Mouse (Mus musculus): Measurements from ENCODE around the gene Meox1.

Gene Meox1

DNA sequence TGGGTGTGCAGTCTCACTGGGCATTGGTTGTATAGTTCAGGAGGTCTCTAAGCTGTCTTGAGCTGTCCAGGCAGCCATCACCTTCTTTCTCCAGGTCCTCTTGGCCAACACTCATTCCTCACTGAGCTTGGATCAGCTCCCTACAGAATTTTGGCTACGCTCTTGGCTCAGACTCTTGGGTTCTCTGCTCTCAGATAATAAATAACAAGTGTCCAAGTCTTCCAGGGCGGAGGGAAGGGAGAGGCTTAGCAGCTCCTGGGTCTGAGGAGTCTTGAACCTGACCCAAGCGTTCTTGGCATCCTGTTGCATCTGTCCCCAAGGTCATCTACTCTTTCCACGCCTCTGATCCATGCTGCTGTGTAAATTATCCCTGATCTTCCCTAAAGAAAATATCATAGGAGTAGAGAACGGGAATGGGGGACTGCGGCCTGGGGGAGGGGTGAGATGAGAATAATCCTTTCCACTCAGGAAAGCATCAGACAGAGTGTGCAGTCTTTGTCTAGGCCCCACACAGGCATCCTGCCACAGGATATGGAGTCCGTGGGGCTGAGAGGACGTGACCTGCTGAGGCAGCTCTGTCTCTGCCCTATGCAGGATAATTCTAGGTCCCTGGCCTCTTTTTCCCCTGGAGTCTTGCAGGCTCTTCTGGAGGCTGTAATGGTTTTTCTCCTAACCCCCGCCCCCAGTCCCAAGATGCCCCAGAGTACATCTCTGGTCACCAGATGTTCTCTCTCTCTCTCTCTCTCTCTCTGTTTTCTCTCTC, 38.0 kb downstream of the Meox1 start:
- ATAC-seq (ENCODE audit: low TSS enrichment), result no peak

DNA sequence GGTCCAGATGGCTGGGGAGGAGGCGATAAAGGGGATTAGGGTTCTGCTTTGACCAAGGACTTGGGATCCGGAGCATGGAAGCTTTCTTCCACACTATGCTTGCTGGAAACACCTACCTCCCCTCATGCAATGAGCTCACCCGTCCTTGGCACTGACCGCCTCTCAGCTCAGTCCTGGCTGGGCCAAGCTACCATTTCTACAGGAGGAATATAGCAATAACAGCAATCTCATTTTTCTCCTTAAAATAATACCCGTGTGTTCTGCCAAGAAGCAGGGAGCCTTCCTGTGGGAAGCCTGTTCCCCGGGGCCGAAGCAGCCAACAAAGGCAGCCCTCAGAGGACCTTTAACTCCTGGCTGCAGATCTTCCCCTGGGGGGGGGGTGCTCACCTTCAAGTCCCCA, 43.1 kb downstream of the Meox1 start:
- no peak for ATAC-seq (ENCODE audit: low TSS enrichment)

DNA sequence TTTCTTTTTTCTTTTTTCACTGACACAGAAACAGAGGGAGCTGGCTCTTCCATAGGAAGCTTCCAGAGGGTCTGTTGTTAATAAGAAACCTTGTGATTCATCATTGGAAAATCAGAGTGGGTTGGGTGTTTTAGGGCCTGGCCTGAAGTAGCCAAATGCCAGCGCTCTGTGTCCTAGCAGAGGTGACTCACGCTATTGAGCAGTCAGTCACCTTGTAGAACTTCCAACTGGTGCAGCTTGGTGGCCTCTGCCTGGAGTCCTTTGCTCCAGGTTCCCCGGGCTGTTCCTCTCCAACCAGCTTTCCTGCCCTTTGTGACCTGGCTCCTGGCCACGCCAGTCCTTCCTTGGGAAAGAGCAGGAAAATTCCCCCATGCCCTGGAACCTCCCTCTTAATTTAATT, 44.9 kb downstream of the Meox1 start:
- no peak for ATAC-seq (ENCODE audit: low TSS enrichment)

DNA sequence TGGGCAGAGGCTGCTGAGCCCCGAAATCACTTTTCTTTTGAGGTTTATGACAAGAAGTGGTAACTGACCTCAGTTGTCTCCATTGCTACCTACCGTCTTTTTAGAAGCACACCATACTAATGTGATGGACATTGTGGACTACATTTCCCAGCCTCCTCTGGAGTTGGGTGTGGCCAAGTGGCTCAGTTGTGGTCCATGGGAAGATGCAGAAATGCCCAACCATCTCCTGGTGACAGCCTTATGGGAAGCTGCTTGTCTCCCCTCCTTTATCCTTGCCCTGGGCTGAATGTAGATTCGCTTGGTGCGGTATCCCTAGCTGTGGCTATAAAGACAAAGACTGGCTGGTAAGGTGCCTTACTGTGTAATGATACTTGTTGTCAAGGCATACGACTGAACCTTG, 46.7 kb downstream of the Meox1 start:
- no peak for ATAC-seq (ENCODE audit: low TSS enrichment)

DNA sequence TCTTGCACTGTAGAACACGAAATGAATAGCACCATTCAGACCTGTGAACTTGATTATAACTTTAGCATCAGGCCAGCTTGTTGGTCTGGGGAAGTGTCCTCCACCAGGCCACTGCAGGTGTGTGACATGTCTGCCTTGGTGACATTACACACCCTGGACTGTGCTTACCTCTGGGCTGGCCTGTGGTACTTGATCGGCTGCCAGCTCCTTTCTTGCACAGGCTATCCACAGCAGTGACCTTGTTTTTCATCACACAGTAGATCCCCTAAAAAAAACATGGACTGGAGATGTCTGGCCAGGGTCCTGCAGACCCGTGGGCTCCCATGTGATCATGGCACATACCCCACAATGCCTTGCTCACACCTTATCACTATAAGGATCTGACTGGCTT, 51.4 kb downstream of the Meox1 start:
- ATAC-seq (ENCODE audit: low TSS enrichment), result no peak

DNA sequence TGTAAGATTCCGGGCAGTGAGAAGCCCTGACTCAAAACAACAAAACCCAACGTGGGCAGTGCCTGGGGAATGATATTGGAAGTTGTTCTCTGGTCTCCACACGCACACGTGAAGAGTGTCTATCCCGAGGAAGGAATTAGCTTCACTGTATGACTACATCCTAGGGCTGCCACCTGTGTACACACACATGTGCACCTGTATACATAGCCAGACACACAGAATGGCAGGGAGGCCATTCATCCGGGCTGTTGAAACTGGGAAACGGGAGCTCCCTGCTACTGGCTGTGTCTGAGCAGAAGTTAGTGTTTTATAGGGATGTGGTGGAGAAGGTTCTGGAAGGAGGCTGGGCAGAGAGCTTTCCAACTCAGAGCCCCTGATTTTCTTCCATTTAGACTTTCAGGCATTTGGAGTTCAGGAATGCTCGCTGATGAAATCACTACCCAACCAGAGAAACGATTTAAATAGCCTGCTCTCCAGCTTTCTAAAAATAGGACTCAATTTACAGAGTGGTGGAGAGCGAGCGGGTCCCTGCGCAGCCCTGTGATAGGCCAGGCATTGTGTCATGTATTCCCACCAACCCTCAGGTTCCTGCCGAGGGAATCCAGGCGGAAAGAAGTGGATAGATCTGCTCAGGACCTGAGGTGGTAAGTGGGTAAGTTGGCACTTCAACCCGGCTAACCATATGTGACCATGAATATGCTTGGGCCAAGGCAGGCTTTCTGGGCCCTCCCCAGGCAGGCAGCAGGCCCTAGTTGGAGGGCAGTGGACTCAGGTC, 52.0 kb downstream of the Meox1 start:
- peak; percentile 62; the same call in 1 of the 2 replicates for ATAC-seq (ENCODE audit: low TSS enrichment)

DNA sequence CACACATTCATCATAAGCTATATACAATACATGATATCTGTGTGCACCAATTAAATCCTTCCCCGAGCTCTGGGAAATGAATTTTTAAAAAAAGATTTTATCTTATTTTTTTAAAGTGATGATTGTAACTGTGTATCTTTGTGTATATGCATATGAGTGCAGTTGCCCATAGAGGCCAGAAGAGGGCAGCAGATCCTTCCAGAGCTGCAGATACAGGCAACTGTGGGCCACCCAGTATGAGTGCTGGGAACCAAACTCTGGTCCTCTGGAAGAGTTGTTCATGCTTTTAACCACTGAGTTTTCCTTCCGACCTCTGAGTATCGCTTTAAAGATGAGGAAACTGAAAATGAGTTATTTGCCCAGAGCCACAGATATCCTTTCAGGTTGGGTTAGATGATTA, 53.8 kb downstream of the Meox1 start:
- ATAC-seq (ENCODE audit: low TSS enrichment), result no peak

DNA sequence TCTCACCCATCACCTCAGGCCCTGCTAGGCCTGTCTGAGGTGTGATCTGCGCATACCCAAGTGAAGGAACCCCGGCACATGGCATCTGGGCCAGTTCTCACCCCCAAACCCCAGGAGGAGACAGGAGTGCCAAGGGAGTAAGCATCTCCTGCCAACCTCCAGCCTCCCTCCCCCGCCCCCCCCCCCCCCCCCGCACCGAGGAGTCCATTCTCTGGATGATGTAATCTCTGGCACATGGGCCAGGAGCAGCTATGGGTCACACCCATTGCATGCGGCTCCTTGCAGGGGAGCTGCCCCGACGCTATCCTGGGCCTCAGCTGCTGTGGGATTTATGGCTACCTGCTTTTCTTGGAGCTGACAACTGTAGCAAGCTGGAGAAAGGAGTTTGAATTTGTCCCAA, 54.7 kb downstream of the Meox1 start:
- ATAC-seq (ENCODE audit: low TSS enrichment), result no peak

DNA sequence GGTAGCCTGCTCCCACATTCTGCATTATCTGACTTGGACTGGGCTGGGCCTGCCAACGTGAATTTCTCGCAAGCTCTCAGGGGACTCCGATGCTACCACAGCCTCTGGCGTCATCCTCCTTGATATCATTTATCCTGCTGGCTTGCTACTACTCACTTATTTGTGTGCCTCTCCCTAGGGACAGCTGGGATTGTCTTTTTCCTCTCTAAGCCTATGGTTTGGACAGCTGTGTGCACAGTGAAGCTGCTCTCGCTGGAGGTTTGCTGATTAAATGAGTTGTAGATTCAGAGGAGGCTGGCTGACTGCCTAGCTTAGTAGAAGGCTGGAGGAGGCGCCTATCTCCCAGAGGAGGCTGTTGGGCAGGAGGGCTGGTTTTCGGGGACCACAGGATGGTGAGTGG, 62.2 kb downstream of the Meox1 start:
- ATAC-seq (ENCODE audit: low TSS enrichment), result peak; percentile 84

DNA sequence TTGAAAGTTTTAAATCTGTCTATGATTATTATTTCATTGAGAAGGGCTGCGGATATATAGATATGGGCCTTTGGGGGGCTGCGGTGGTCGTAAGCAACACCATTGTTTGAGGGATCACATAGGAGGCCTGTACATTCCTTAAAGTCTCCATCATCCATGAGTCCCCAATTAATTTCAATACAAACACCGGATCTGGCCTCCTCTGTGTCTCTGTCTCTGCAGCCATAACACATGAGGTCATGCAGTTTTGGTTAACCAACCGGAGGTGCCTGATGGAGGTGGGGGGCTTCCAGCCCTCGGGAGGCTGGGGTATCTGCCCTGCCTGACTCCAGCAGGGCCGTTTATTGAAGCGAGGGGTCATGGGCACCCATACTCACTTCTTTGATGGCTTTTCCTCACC, 63.6 kb downstream of the Meox1 start:
- ATAC-seq (ENCODE audit: low TSS enrichment), result no peak

DNA sequence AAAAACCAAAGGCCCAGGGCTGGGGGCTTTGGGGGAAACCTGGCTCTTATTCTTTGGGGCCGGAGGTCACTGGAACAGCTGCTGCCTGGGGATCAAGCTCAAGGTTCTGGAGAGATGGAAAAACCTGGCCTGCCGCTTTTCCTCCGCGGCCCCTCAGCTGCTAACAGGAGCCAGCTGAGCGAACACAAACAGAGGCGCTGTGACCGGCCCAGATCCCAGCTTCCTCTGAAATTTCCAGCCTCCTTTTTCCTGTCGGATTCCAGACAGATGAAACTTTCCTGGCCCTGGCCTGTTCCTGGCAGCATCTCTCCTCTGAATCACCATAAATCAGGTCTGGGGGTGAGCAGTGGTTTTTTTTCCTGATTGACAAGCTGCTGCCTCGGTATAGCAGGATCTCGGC, 64.1 kb downstream of the Meox1 start:
- ATAC-seq (ENCODE audit: low TSS enrichment), result no peak

DNA sequence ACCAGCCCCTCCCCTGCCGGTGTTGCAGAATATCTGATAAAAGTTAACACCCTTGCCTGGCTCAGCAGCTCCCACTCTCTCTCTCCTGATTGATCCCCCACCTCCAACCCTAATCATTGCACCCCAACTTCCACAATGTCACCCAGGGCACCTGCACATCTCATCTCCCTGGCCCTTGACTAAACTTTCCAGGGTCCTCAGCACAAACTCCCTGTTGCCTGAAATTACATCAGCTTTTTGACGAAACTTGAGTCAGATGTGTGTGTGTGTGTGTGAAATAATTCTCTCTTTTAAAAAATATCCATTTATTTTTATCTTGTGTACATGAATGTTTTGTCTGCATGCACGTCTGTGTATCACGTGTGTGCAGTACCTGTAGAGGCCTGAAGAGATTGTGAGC, 65.5 kb downstream of the Meox1 start:
- no peak for ATAC-seq (ENCODE audit: low TSS enrichment)

Data from frontal cortex, adult (tissue).